Mouse (Mus musculus) adrenal gland, adult 8-10 months (tissue): ENCODE measurements around the gene Vmn1r57. TPM values are rescaled to one million over a fixed set of nuclear protein-coding genes. Genes with fewer than 3 reads are reported as not detected.
"Not testable (repeated sequence)": the region's sequence is repeated elsewhere in the genome, so short reads cannot be mapped to it uniquely, and the experiment has no call there.

Experiments
- DNase-seq: peaks from one replicate; pipeline ENCODE4 v3.0.0; 2022
- total RNA-seq, 4 experiments: library from RNA; stranded (reverse); gene quantifications; 2 replicates each; pipeline ENCODE4 v1.2.4; 2022

Vmn1r57 gene
- not detected for total RNA-seq

DNA sequence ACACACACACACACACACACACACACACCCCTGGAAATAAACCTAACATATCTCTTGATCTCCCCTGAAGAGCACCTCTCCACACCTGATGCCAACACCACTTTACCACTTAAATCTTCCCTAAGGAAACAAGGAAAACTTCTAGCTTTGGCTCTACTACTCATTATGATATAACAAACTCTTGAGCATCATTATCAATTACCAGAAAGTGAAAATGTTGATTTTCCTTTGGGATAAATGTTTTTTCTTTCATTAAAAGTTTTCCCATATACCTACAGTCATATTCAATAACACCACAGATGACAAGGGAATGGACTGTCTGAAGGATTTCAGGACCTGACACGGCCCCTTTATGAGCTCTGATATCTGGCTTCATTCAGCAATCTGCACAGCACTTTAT is at the start of gene Vmn1r57:
Gene Vmn1r57 (plus strand): TSS at position 301 of the 400 bp plus-strand sequence.
- not testable (repeated sequence) for DNase-seq

DNA sequence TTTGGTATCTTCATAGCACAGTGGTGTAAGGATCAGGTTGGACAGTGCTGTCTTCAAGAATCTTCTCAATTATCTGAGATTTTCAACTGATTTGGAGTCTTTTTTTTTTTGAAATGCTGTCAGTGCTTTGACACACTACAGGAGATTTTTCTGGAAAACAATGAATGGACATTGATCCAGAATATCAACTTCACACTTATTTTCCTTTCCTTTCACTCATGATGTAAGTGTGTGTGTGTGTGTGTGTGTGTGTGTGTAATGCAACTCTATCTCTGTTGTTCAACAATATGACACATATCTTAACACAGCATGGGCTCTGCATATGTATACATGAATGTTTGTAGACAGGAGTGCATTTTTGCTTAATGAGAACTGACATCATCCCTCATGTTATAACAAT is 21.6 kb upstream of the Vmn1r57 start, which contains the start of gene Vmn1r56:
Gene Vmn1r56 (minus strand): TSS at position 101 of the 400 bp plus-strand sequence.
- DNase-seq: not testable (repeated sequence)

- no peak for DNase-seq
Measured at GRCm38 (mm10) chr7:5263051-5263450, 44.8 kb downstream of the Vmn1r57 start.

Other genes starting within 250 kb of the Vmn1r57 start
- under 1 TPM; 0.15 to 0.74 (median 0.34) TPM for gene Sbk3, start 247.3 kb upstream of the Vmn1r57 start, total RNA-seq
- gene Zfp579, start 222.3 kb upstream of the Vmn1r57 start, total RNA-seq: 10 to 100 TPM; 19.1 to 29.6 (median 27.4) TPM
- gene Zfp524, start 204.1 kb upstream of the Vmn1r57 start, total RNA-seq: 10 to 100 TPM; 10.0 to 15.2 (median 12.0) TPM
- 10 to 100 TPM; 18.9 to 25.7 (median 23.3) TPM for gene Fiz1, start 203.8 kb upstream of the Vmn1r57 start, total RNA-seq
- 1 to 10 TPM in 1 of 4 experiments, not detected in 3; 1.5 TPM for gene Gm44973, start 203.0 kb upstream of the Vmn1r57 start, total RNA-seq
- gene Zfp865, start 198.1 kb upstream of the Vmn1r57 start, total RNA-seq: 10 to 100 TPM; 25.0 to 38.6 (median 30.3) TPM
- 1 to 10 TPM; 2.9 to 5.6 (median 3.8) TPM for gene Ccdc106, start 197.9 kb upstream of the Vmn1r57 start, total RNA-seq
- under 1 TPM in 1 of 4 experiments, not detected in 3; 0.34 TPM for gene 4632433K11Rik, start 184.4 kb upstream of the Vmn1r57 start, total RNA-seq
- gene Zfp784, start 180.0 kb upstream of the Vmn1r57 start, total RNA-seq: 1 to 10 TPM; 4.3 to 7.8 (median 6.0) TPM
- gene Zfp580, start 167.0 kb upstream of the Vmn1r57 start, total RNA-seq: 1 to 10 TPM; 5.4 to 9.7 (median 8.5) TPM
- 100 to 1,000 TPM; 135 to 214 (median 168) TPM for gene U2af2, start 156.3 kb upstream of the Vmn1r57 start, total RNA-seq
- gene Epn1, start 138.3 kb upstream of the Vmn1r57 start, total RNA-seq: 100 to 1,000 TPM; 124 to 175 (median 142) TPM
- gene Rfpl4, start 101.5 kb upstream of the Vmn1r57 start, total RNA-seq: under 1 TPM in 3 of 4 experiments, not detected in 1; 0.31 to 0.54 (median 0.31) TPM
- gene Rasl2-9, start 92.5 kb upstream of the Vmn1r57 start, total RNA-seq: 1 to 10 TPM in 2 of 4 experiments, under 1 TPM in 2; 0.32 to 2.0 (median 1.1) TPM
- not detected for gene Vmn1r55, start 68.8 kb upstream of the Vmn1r57 start, total RNA-seq
- not detected for gene Vmn1r56, start 21.7 kb upstream of the Vmn1r57 start, total RNA-seq
- not detected for gene Gm5065, start 132.0 kb downstream of the Vmn1r57 start, total RNA-seq
- not detected for gene Nlrp2, start 132.5 kb downstream of the Vmn1r57 start, total RNA-seq
- gene Vmn1r58, start 194.9 kb downstream of the Vmn1r57 start, total RNA-seq: not detected
- gene Vmn1r59, start 238.3 kb downstream of the Vmn1r57 start, total RNA-seq: not detected